In genomic region chr14:21990321-21991021, GRCm38 (mm10) we compare ENCODE assay signal across 8 mouse cellular contexts. TPM values are rescaled to one million over a fixed set of nuclear protein-coding genes. Genes with fewer than 3 reads are reported as not detected.
A peak's percentile ranks its signal among the peaks of the same experiment; 100 is the strongest.
DNase-seq lines count a peak whose midpoint lies in the region; ATAC-seq and TF ChIP-seq lines count a peak whose summit lies in the region.

No protein-coding gene starts in this region.

- DNase-seq in MN1 (ENCODE audit: low spot score): peak; percentile 24
- peak; percentile 60 for DNase-seq in brain, embryonic 14.5 days (ENCODE audit: low read depth)
- DNase-seq in heart, postnatal 10 days: peak; percentile 5 to 9
- peak; percentile 65 for DNase-seq in limb, embryonic 11.5 days (ENCODE audit: low spot score)
- no peak for DNase-seq in layer of hippocampus, postnatal 25 days (ENCODE audit: extremely low spot score in 1 of 2, low spot score in 1 of 2)
- DNase-seq in layer of hippocampus, adult 9-10 months (ENCODE audit: low spot score): no peak

- H3K4me3 ChIP-seq in limb, embryonic 11.5 days (ENCODE audit: low read depth, low read length): peak overlapping the region; percentile 87
- H3K4me3 ChIP-seq in midbrain, embryonic 15.5 days: peak overlapping the region; percentile 86

- intact Hi-C loops in heart, postnatal 10 days (cut with DNase I): no loop called here

- peaks cover 2% of the 10 kb centered on the region; the same call in 1 of the 2 replicates for H3K36me3 ChIP-seq in limb, embryonic 11.5 days (ENCODE audit: control insufficient read depth, insufficient read depth, low read length)
- H3K36me3 ChIP-seq in midbrain, embryonic 15.5 days (replicated peaks): no peaks in the 10 kb centered on the region

- under 1% methylated on average over 31 of the region's 31 CpGs for WGBS in limb, embryonic 11.5 days
- whole genome bisulfite sequencing in midbrain, embryonic 15.5 days: 3% methylated on average over 31 of the region's 31 CpGs

- peak overlapping the region; percentile 80 for H3K4me2 ChIP-seq in limb, embryonic 11.5 days (ENCODE audit: low read depth, severe bottlenecking)
- H3K4me2 ChIP-seq in midbrain, embryonic 15.5 days: peak overlapping the region; percentile 88

- 0 out of 2 replicates have a peak overlapping the region, but pooled peaks have one; percentile 56 for H3K27ac ChIP-seq in limb, embryonic 11.5 days (replicated peaks; ENCODE audit: low read depth, low read length)
- peak overlapping the region; percentile 35 for H3K27ac ChIP-seq in midbrain, embryonic 15.5 days

- peaks cover 20% of the 10 kb centered on the region for H3K27me3 ChIP-seq in limb, embryonic 11.5 days (ENCODE audit: control insufficient read depth, insufficient read depth, low read length)
- peaks cover 35% of the 10 kb centered on the region for H3K27me3 ChIP-seq in midbrain, embryonic 15.5 days (replicated peaks)

- peaks cover 13% of the 10 kb centered on the region for H3K4me1 ChIP-seq in limb, embryonic 11.5 days (ENCODE audit: control insufficient read depth, insufficient read depth, low read length)
- peaks cover 59% of the 10 kb centered on the region for H3K4me1 ChIP-seq in midbrain, embryonic 15.5 days

- no peak for TF ChIP-seq CTCF in brain, embryonic 14.5 days (IDR thresholded peaks at IDR 0.05; ENCODE audit: borderline replicate concordance, extremely low read depth, insufficient read depth, insufficient read length)

- TF ChIP-seq POLR2A in brain, embryonic 14.5 days (IDR thresholded peaks at IDR 0.05; ENCODE audit: borderline replicate concordance, extremely low read depth, insufficient read depth, insufficient read length, poor library complexity, severe bottlenecking): no peak

- H3K9ac ChIP-seq in limb, embryonic 11.5 days (ENCODE audit: low read length): peak overlapping the region; percentile 53
- H3K9ac ChIP-seq in midbrain, embryonic 15.5 days: peak overlapping the region; percentile 13; the same call in 1 of the 2 replicates

- no peak for ATAC-seq in limb, embryonic 11.5 days (ENCODE audit: insufficient number of reproducible peaks, low FRiP score, low TSS enrichment, low read depth)
- ATAC-seq in midbrain, embryonic 15.5 days (replicated peaks): no peak
- no peak for ATAC-seq in granulocyte monocyte progenitor cell, adult 5-6 weeks (replicated peaks; ENCODE audit: poor library complexity, severe bottlenecking)

- no peaks in the 10 kb centered on the region for H3K9me3 ChIP-seq in limb, embryonic 11.5 days (ENCODE audit: control insufficient read depth, low read length)
- no peaks in the 10 kb centered on the region for H3K9me3 ChIP-seq in midbrain, embryonic 15.5 days

RNA-seq across cellular contexts. Expression of gene Zfp503, which starts 1.1 kb away (rescaled TPM):
- polyA plus RNA-seq in brain, embryonic 14.5 days (2012; rRNA removed): 19.1 and 26.3 TPM in 2 replicates
- 1 to 10 TPM; 2.4 to 3.3 TPM for total RNA-seq in heart, postnatal 10 days (2021)
- polyA plus RNA-seq in limb, embryonic 11.5 days (2014; fragmentation: Nextera tagmentation; extraction: Ambion mirVana): 12.8 and 16.1 TPM in 2 replicates
- polyA plus RNA-seq in midbrain, embryonic 15.5 days (2015; fragmentation: Nextera tagmentation; extraction: Ambion mirVana): 5.8 and 5.9 TPM in 2 replicates
- total RNA-seq in layer of hippocampus, postnatal 25 days (2021): 1 to 10 TPM; 2.6 to 2.8 TPM
- not detected in 2 replicates for total RNA-seq in granulocyte monocyte progenitor cell, adult 5-6 weeks (2014; fragmentation: Nextera tagmentation)
- 0.04 and 0.05 TPM in 2 replicates for total RNA-seq in granulocyte monocyte progenitor cell, adult 5-6 weeks (2017)

RNA-seq across cellular contexts. Expression of gene Lrmda, which starts 29.0 kb away (rescaled TPM):
- polyA plus RNA-seq in brain, embryonic 14.5 days (2012; rRNA removed): not detected in 2 replicates
- 1 to 10 TPM; 1.1 to 2.1 TPM for total RNA-seq in heart, postnatal 10 days (2021)
- 0.20 and 0.52 TPM in 2 replicates for polyA plus RNA-seq in limb, embryonic 11.5 days (2014; fragmentation: Nextera tagmentation; extraction: Ambion mirVana)
- polyA plus RNA-seq in midbrain, embryonic 15.5 days (2015; fragmentation: Nextera tagmentation; extraction: Ambion mirVana): 0.31 and 0.32 TPM in 2 replicates
- total RNA-seq in layer of hippocampus, postnatal 25 days (2021): under 1 TPM in 1 of 2 experiments, not detected in 1; 0.27 TPM
- 30.9 and 34.8 TPM in 2 replicates for total RNA-seq in granulocyte monocyte progenitor cell, adult 5-6 weeks (2014; fragmentation: Nextera tagmentation)
- total RNA-seq in granulocyte monocyte progenitor cell, adult 5-6 weeks (2017): 19.3 and 23.4 TPM in 2 replicates

Comparison
In these comparisons a context has a peak if more than half of its experiments do, and no peak if none do; other contexts are left out.
1. DNase-seq: peak in MN1 (single experiment), brain, embryonic 14.5 days (single experiment), heart, postnatal 10 days (2 of 2) and limb, embryonic 11.5 days (single experiment); none in layer of hippocampus, postnatal 25 days (0 of 2) and layer of hippocampus, adult 9-10 months (single experiment).
2. RNA of gene Lrmda, which starts 29.0 kb away (total RNA-seq): 19.3 to 34.8 TPM in granulocyte monocyte progenitor cell, adult 5-6 weeks; 1.1 to 2.1 TPM in heart, postnatal 10 days and 0.27 TPM in layer of hippocampus, postnatal 25 days; every median in the first group is over 4 times any median in the second.